Mouse (Mus musculus) retina, adult 2 months (tissue): ENCODE results near the gene Cntnap3.
"Not testable (repeated sequence)": the region's sequence is repeated elsewhere in the genome, so short reads cannot be mapped to it uniquely, and the experiment has no call there.

ENCODE experiments used
- DNase-seq: peaks from one replicate; pipeline ENCODE4 v3.0.0-alpha.2; 2012; ENCODE audit warnings: low read depth, low spot score

Cntnap3 gene

GRCm38 (mm10) chr13:64903585-64904208, at the start of gene Cntnap3:
Gene Cntnap3, minus strand, starts transcription at chr13:64903955.
- DNase-seq = no peak

DNA sequence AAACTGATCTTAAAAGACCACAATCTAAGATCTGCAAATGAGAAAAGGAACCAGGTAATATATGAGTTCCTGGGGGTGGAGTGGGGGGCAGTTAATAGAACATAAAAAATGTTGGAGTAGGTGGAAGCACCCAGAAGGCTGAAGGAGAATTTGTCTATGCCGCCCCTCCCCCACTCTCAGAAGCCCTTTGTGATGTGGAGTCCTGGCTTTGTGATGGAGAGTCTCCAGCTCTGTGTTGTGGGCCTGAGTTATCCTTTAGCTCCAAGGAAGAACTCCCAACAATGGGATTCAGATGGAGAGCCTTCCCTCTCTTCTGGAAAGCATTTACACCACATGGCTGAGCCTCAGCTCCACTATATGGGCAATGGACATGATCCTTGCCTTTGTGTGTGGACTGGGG, 13.4 kb upstream of the Cntnap3 start, which contains the start of gene Spata31:
Spata31 (plus strand) TSS at position 216 of the 400 bp plus-strand sequence.
- DNase-seq = no peak

GRCm38 (mm10) chr13:64903132-64903531, 623 bp downstream of the Cntnap3 start:
- no peak for DNase-seq

- DNase-seq = no peak
Observed at GRCm38 (mm10) chr13:64865397-64865796, 38.4 kb downstream of the Cntnap3 start.

- DNase-seq = not testable (repeated sequence)
Observed at GRCm38 (mm10) chr13:64824856-64825255, 78.9 kb downstream of the Cntnap3 start.

- no peak for DNase-seq
Observed at GRCm38 (mm10) chr13:64745383-64745782, 158.4 kb downstream of the Cntnap3 start.

- no peak for DNase-seq
Observed at GRCm38 (mm10) chr13:64732244-64732643, 171.5 kb downstream of the Cntnap3 start.

GRCm38 (mm10) chr13:64716791-64717190, 187.0 kb downstream of the Cntnap3 start:
- no peak for DNase-seq

- DNase-seq = no peak
Observed at GRCm38 (mm10) chr13:64692463-64692862, 211.3 kb downstream of the Cntnap3 start.
